ENCODE assay signal across 11 mouse cellular contexts in the genomic region with DNA sequence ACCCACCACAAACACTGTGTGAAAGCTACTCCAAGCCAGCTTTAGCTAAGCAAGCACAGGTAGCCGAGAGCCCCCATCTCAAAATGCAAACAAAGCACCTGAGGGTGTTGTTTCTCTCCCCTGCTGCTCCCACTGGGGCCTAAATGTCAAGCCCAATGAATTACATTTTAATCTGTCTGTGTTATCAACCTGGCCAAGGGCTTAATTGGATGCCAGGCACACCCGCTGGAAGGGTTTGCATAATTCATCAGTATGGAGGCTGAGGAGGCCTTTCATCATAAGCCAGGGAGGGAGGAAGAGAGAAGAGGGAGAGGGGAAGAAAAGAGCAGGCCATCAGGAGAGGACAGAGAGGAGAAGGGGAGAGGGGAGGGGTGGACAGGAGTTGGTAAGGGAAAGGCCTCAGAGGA. TPM values are rescaled to one million over a fixed set of nuclear protein-coding genes. Genes with fewer than 3 reads are reported as not detected.
DNase-seq lines count a peak whose midpoint lies in the region; ATAC-seq and TF ChIP-seq lines count a peak whose summit lies in the region.
"Had no signal": no experiment of that assay in that cellular context is flagged by ENCODE, and none has a peak within 500 bp of the region (broad histone marks: within the 10 kb centered on the region; RNA-seq: fewer than 3 reads in every experiment).

No protein-coding gene starts in this region.

- H3K9me3 ChIP-seq in lung, embryonic 14.5 days (ENCODE audit: low read depth, low read length), result 0 out of 2 replicates have a peak, but pooled peaks cover 6% of the 10 kb centered on the region
- no peaks in the 10 kb centered on the region for H3K9me3 ChIP-seq in hindbrain, embryonic 14.5 days (ENCODE audit: control insufficient read depth, low read length)
- no peaks in the 10 kb centered on the region for H3K9me3 ChIP-seq in neural tube, embryonic 15.5 days (replicated peaks)

- no peak overlapping the region for H3K4me3 ChIP-seq in lung, embryonic 14.5 days (ENCODE audit: low read depth, low read length)
- H3K4me3 ChIP-seq in hindbrain, embryonic 14.5 days (replicated peaks; ENCODE audit: low read length), result no peak overlapping the region
- H3K4me3 ChIP-seq in neural tube, embryonic 15.5 days (replicated peaks), result no peak overlapping the region

- H3K4me2 ChIP-seq in lung, embryonic 14.5 days, result no peak overlapping the region
- no peak overlapping the region for H3K4me2 ChIP-seq in hindbrain, embryonic 14.5 days (replicated peaks)
- no peak overlapping the region for H3K4me2 ChIP-seq in neural tube, embryonic 15.5 days

- peak; percentile 10 for DNase-seq in embryo, embryonic 10.5 days (ENCODE audit: low spot score)
- no peak for DNase-seq in embryo, embryonic 9.5 days (ENCODE audit: extremely low spot score)
- DNase-seq in lung, embryonic 14.5 days, result no peak
- no peak for DNase-seq in lung, postnatal 25 days (ENCODE audit: low spot score)
- peak; percentile 60 for DNase-seq in hindbrain, embryonic 14.5 days (ENCODE audit: low spot score)
- no peak for DNase-seq in adrenal gland, postnatal 14 days
- no peak for DNase-seq in frontal cortex, postnatal 14 days (ENCODE audit: low spot score in 2 of 2)

- TF ChIP-seq CTCF in lung, embryonic 14.5 days (IDR thresholded peaks at IDR 0.05; ENCODE audit: low read depth), result no peak

- no peak for ATAC-seq in lung, embryonic 14.5 days (ENCODE audit: insufficient read depth)
- ATAC-seq in hindbrain, embryonic 14.5 days (ENCODE audit: low FRiP score), result peak; percentile 64
- peak; percentile 36 for ATAC-seq in neural tube, embryonic 15.5 days (ENCODE audit: low FRiP score)

- H3K4me1 ChIP-seq in lung, embryonic 14.5 days (ENCODE audit: insufficient read depth), result peaks cover 4% of the 10 kb centered on the region
- peaks cover 43% of the 10 kb centered on the region for H3K4me1 ChIP-seq in hindbrain, embryonic 14.5 days (replicated peaks; ENCODE audit: control insufficient read depth, insufficient read depth, low read length)
- H3K4me1 ChIP-seq in neural tube, embryonic 15.5 days, result peaks cover 43% of the 10 kb centered on the region

- no peaks in the 10 kb centered on the region for H3K27me3 ChIP-seq in lung, embryonic 14.5 days (ENCODE audit: insufficient read depth, low read length)
- H3K27me3 ChIP-seq in hindbrain, embryonic 14.5 days (ENCODE audit: control insufficient read depth, insufficient read depth, low read length), result no peaks in the 10 kb centered on the region
- H3K27me3 ChIP-seq in neural tube, embryonic 15.5 days (replicated peaks), result no peaks in the 10 kb centered on the region

- no peaks in the 10 kb centered on the region for H3K36me3 ChIP-seq in lung, embryonic 14.5 days (ENCODE audit: insufficient read depth)
- no peaks in the 10 kb centered on the region for H3K36me3 ChIP-seq in hindbrain, embryonic 14.5 days (replicated peaks; ENCODE audit: control insufficient read depth, insufficient read depth)
- no peaks in the 10 kb centered on the region for H3K36me3 ChIP-seq in neural tube, embryonic 15.5 days

- WGBS in lung, embryonic 14.5 days, result 29% methylated on average over 2 of the region's 2 CpGs
- WGBS in hindbrain, embryonic 14.5 days, result 7% methylated on average over 2 of the region's 2 CpGs
- 10% methylated on average over 2 of the region's 2 CpGs for WGBS in neural tube, embryonic 15.5 days

- H3K27ac ChIP-seq in lung, embryonic 14.5 days (ENCODE audit: low read depth), result peak overlapping the region; percentile 51; the same call in 1 of the 2 replicates
- H3K27ac ChIP-seq in hindbrain, embryonic 14.5 days, result peak overlapping the region; percentile 71
- H3K27ac ChIP-seq in neural tube, embryonic 15.5 days (replicated peaks), result peak overlapping the region; percentile 79
- H3K27ac ChIP-seq: macrophage had no signal

- no peak overlapping the region for H3K9ac ChIP-seq in lung, embryonic 14.5 days
- H3K9ac ChIP-seq in hindbrain, embryonic 14.5 days, result no peak overlapping the region
- no peak overlapping the region for H3K9ac ChIP-seq in neural tube, embryonic 15.5 days (replicated peaks)

RNA-seq across cellular contexts. Expression of a gene that starts 36.5 kb away (rescaled TPM):
- not detected in 2 replicates for polyA plus RNA-seq in lung, embryonic 14.5 days (2014; fragmentation: Nextera tagmentation; extraction: Ambion mirVana)
- polyA plus RNA-seq in hindbrain, embryonic 14.5 days (2014; fragmentation: Nextera tagmentation; extraction: Ambion mirVana), result 0.56 and 1.5 TPM in 2 replicates
- 0.15 and 0.54 TPM in 2 replicates for polyA plus RNA-seq in neural tube, embryonic 15.5 days (2015; fragmentation: Nextera tagmentation; extraction: Ambion mirVana)
- not detected in 2 replicates for total RNA-seq in adrenal gland, postnatal 14 days (2021)
- total RNA-seq: heart, adult 18-20 months had no signal
- polyA plus RNA-seq: C2C12, macrophage had no signal

Comparison
In these comparisons a context has a peak if more than half of its experiments do, and no peak if none do; other contexts are left out.
1. DNase-seq: peak in embryo, embryonic 10.5 days (single experiment) and hindbrain, embryonic 14.5 days (single experiment); none in embryo, embryonic 9.5 days (single experiment), lung, embryonic 14.5 days (single experiment), lung, postnatal 25 days (single experiment), adrenal gland, postnatal 14 days (single experiment) and frontal cortex, postnatal 14 days (0 of 2).
2. Peak in every context shown above with its lines, with median percentiles within 50 percentile points of each other: H3K27ac ChIP-seq.